Mouse (Mus musculus) embryonic fibroblast, embryonic 13.5 days (primary cell): ENCODE results near the gene Evi2a. TPM values are rescaled to one million over a fixed set of nuclear protein-coding genes. Genes with fewer than 3 reads are reported as not detected.

Source experiments
- H3K27ac ChIP-seq: 2 replicates; pipeline ENCODE4 v1.5.1; 2012; ENCODE audit warnings: low read length, control low read depth, inconsistent platforms; ENCODE audit not compliant: insufficient read depth
- H3K4me1 ChIP-seq: 2 replicates; pipeline ENCODE4 v1.6.1; 2011; ENCODE audit warnings: low read length; ENCODE audit not compliant: control insufficient read depth, insufficient read depth
- H3K4me3 ChIP-seq: 2 replicates; pipeline ENCODE4 v1.5.1; 2011; ENCODE audit warnings: mild to moderate bottlenecking, control low read depth, low read length; ENCODE audit not compliant: insufficient read depth
- CTCF ChIP-seq: IDR thresholded peaks from 2 replicates; pipeline ENCODE4 v1.5.1; 2011; ENCODE audit warnings: mild to moderate bottlenecking, control low read depth, low read length, moderate library complexity, borderline replicate concordance; ENCODE audit not compliant: insufficient read depth
- POLR2A ChIP-seq: IDR thresholded peaks from 2 replicates; pipeline ENCODE4 v1.6.1; 2011; ENCODE audit warnings: low read depth, mild to moderate bottlenecking, control low read depth, low read length, moderate library complexity
- polyA plus RNA-seq: library from polyadenylated mRNA; stranded (reverse); fragments of >200 nt; gene quantifications from 2 replicates; pipeline ENCODE4 v1.2.4, GENCODE M21; 2011; ENCODE audit warnings: low read depth; ENCODE audit not compliant: missing spikeins, insufficient read length

Evi2a gene
- polyA plus RNA-seq, 1 experiment, result 3.3 TPM

DNA sequence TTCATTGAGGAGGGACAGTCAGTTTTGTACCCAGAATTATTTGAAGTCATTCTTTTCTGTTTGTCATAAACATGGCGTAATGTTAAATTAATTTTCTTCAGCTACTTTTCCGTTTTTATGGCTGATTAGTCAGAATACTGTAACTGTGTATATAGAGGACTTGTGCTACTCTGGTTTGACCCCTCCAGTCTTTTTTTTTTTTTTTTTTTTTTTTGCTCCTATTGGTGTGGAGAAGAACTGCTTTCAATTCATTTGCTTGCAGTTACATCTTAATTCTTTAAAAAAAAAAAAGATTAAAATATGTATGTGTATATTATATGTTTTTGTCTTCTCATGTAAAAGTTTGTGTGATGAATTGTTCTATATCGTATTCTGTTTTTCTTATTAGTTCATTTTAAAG, 18.4 kb downstream of the Evi2a start:
- Histone ChIP-seq H3K27ac (no peak overlapping the region), H3K4me3 (no peak overlapping the region), H3K4me1 (peaks cover 3% of the 10 kb centered on the region)
- no peak for TF ChIP-seq POLR2A
- TF ChIP-seq CTCF, result no peak

DNA sequence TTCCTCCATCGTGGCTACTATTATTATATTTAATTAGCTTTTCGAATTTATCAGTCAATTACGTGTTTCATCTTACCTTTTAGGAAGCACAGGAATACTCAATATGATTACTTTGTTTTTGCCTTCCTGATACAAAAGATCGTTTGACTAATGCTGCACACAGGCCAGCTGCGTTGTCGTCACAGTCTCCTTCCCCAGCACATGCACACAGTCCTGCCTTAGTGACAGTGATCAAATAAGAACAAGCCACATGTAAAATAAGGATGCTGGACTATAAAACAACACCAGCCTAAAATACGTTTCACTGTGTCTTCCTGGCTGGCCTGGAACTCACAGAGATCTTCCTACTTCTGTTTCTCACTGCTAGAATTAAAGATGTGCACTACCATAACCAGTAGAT, 25.9 kb downstream of the Evi2a start:
- Histone ChIP-seq H3K4me1 (no peaks in the 10 kb centered on the region), H3K4me3 (no peak overlapping the region), H3K27ac (no peak overlapping the region)
- no peak for TF ChIP-seq POLR2A
- TF ChIP-seq CTCF, result no peak

GRCm38 (mm10) chr11:79503845-79504244, 26.6 kb downstream of the Evi2a start, which contains the start of gene Omg:
Gene Omg (minus strand): TSS chr11:79504084.
- Histone ChIP-seq H3K4me1 (no peaks in the 10 kb centered on the region), H3K4me3 (no peak within 1 kb of the TSS), H3K27ac (no peak within 1 kb of the TSS)
- no peak for TF ChIP-seq POLR2A
- TF ChIP-seq CTCF, result no peak

DNA sequence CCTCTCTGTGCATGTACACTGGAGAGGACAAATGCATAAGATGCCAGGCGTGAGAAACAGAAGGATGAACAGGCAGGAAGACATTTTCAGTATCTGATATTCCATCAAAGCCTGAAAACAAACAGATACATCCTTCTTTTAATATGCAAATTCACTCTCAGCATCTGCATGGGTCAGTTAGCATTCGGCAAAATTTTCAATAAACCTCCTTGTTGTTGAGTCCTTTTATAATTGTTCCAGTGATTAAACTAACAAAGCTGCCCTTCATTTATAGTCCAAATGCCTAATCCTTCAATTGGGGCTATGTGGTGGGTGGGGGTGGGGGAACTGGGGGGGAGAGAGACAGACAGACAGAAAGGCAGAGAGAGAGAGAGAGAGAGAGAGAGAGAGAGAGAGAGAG, 27.5 kb downstream of the Evi2a start:
- TF ChIP-seq POLR2A, result no peak
- no peak for TF ChIP-seq CTCF
- H3K4me1 ChIP-seq, result no peaks in the 10 kb centered on the region

DNA sequence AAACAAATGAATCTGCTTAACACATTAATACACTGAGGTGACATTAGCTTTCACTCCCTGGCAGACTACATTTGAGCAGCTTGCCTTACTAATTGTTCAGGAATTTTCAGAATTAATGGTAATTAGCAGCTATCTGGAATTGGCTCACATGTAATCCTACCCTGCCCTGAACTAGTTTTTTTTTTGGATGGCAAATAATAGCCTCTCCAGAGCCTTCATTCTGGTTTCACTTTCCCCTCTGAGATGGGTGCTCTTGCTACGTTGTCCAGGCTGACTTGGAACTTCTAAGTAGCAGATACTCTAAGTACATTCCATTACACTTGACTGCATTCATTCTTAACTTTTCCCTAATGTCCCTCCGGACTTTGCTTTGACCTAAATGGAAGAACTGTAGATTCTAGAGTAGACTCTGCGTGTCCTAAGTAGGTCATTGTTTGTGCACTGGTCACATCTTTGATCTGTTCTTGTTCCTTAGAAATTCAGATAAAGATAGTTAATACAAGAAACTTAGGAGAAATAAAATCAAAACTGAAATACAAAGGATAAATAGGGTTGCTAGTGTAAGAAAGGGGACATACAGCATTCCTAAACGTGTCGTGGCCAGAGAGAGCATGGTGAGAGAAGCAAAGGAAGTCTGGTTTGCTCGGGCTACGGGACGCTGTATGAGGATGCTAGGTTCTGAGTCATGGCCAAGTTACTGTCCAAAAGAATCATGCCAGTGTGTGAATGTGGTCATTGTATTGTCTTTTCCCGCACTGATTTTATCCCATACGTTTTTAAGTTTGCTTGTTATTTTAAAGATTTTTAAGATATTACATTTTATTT, 35.2 kb downstream of the Evi2a start:
- no peaks in the 10 kb centered on the region for H3K4me1 ChIP-seq
- no peak for TF ChIP-seq POLR2A
- no peak for TF ChIP-seq CTCF
- no peak overlapping the region for H3K4me3 ChIP-seq
- H3K27ac ChIP-seq, result no peak overlapping the region

More for the DNA sequence above, 27.5 kb downstream of the Evi2a start:
- Histone ChIP-seq H3K27ac (no peak overlapping the region), H3K4me3 (no peak overlapping the region)

GRCm38 (mm10) chr11:79484721-79485120, 45.7 kb downstream of the Evi2a start:
- Histone ChIP-seq H3K4me1 (peaks cover 2% of the 10 kb centered on the region), H3K27ac (no peak overlapping the region), H3K4me3 (no peak overlapping the region)
- TF ChIP-seq CTCF (no peak), POLR2A (no peak)

GRCm38 (mm10) chr11:79483876-79484528, 46.4 kb downstream of the Evi2a start:
- Histone ChIP-seq H3K4me3 (no peak overlapping the region), H3K4me1 (peaks cover 2% of the 10 kb centered on the region; the same call in 1 of the 2 replicates), H3K27ac (no peak overlapping the region; the same call in 1 of the 2 replicates)
- TF ChIP-seq POLR2A, result no peak
- no peak for TF ChIP-seq CTCF

DNA sequence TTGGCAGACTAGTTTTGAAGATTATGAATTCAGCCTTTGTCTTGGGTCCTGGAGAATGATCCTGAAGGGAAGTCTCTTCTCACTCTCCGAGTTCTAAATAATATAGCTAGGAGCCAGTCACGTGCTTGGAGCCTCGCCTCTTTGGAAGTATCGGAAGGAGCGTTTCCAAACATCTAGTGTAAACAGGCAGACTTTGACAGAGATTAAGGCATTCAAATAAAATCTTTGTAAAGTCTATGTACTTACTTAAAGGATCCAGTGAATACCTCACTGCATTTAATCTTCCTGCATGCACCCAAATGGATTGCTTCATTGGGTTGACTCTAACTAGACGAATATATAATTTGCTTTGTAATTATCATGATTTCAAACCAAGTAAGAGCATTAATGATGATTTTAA, 47.0 kb downstream of the Evi2a start:
- H3K4me3 ChIP-seq, result no peak overlapping the region
- TF ChIP-seq CTCF, result no peak
- TF ChIP-seq POLR2A, result no peak
- peaks cover 2% of the 10 kb centered on the region; the same call in 1 of the 2 replicates for H3K4me1 ChIP-seq
- no peak overlapping the region for H3K27ac ChIP-seq

Other genes with a start within 250 kb of the Evi2a start
- gene Gm9964, start 233.7 kb downstream of the Evi2a start, polyA plus RNA-seq, result not detected in 2 replicates
- 56.3 and 65.2 TPM in 2 replicates for gene Nf1, start 190.9 kb downstream of the Evi2a start, polyA plus RNA-seq
- not detected in 2 replicates for gene Omg, start 26.5 kb downstream of the Evi2a start, polyA plus RNA-seq
- gene Evi2b, start 6.8 kb downstream of the Evi2a start, polyA plus RNA-seq, result 0.43 and 1.4 TPM in 2 replicates
- not detected in 2 replicates for gene Evi2, start within 50 bp of the Evi2a start, polyA plus RNA-seq
- 0.25 and 0.50 TPM in 2 replicates for gene Rab11fip4, start 60.6 kb upstream of the Evi2a start, polyA plus RNA-seq